Mouse (Mus musculus) testis, adult 2 months (tissue): ENCODE measurements around the gene Rorc. TPM values are rescaled to one million over a fixed set of nuclear protein-coding genes. Genes with fewer than 3 reads are reported as not detected.

Experiments
- H3K27ac ChIP-seq: fragments of 200-500 bp; 2 replicates; pipeline ENCODE4 v1.5.1; 2012; ENCODE audit warnings: low read depth, low read length; ENCODE audit not compliant: control insufficient read depth, insufficient read depth
- H3K27me3 ChIP-seq: fragments of 200-500 bp; 2 replicates; pipeline ENCODE4 v1.6.1; 2012; ENCODE audit warnings: mild to moderate bottlenecking, low read length, moderate library complexity; ENCODE audit not compliant: control insufficient read depth, insufficient read depth
- H3K36me3 ChIP-seq: fragments of 200-500 bp; 2 replicates; pipeline ENCODE4 v1.6.1; 2012; ENCODE audit warnings: mild to moderate bottlenecking, low read length; ENCODE audit not compliant: control insufficient read depth, insufficient read depth
- H3K4me1 ChIP-seq: fragments of 200-500 bp; 2 replicates; pipeline ENCODE4 v1.6.1; 2012; ENCODE audit warnings: low read length; ENCODE audit not compliant: control insufficient read depth, insufficient read depth
- H3K4me3 ChIP-seq: fragments of 200-500 bp; 2 replicates; pipeline ENCODE4 v1.5.1; 2012; ENCODE audit warnings: low read depth, mild to moderate bottlenecking, low read length, moderate library complexity, mixed read lengths; ENCODE audit not compliant: control insufficient read depth
- CTCF ChIP-seq: fragments of 200-500 bp; IDR thresholded peaks from 2 replicates; pipeline ENCODE4 v1.5.1; 2012; ENCODE audit warnings: low read depth, mild to moderate bottlenecking, inconsistent platforms, low read length, moderate library complexity; ENCODE audit not compliant: control insufficient read depth, insufficient read depth, insufficient replicate concordance
- POLR2A ChIP-seq: fragments of 200-500 bp; IDR thresholded peaks from 2 replicates; pipeline ENCODE4 v1.6.1; 2012; ENCODE audit warnings: low read depth, mild to moderate bottlenecking, inconsistent platforms, low read length, moderate library complexity; ENCODE audit not compliant: control insufficient read depth
- polyA plus RNA-seq: library from polyadenylated mRNA; depleted of rRNA; stranded (reverse); fragments of >200 nt; gene quantifications from 2 replicates; pipeline ENCODE4 v1.2.3, GENCODE M21; 2012

Rorc gene
- polyA plus RNA-seq, 1 experiment = 1.3 TPM

GRCm38 (mm10) chr3:94389420-94389819 is 16.8 kb downstream of the Rorc start:
- H3K27me3 ChIP-seq = no peaks in the 10 kb centered on the region
- no peak overlapping the region for H3K27ac ChIP-seq
- H3K36me3 ChIP-seq = no peaks in the 10 kb centered on the region
- H3K4me1 ChIP-seq = no peaks in the 10 kb centered on the region
- no peak overlapping the region for H3K4me3 ChIP-seq
- no peak for TF ChIP-seq CTCF
- TF ChIP-seq POLR2A = no peak

- H3K36me3 ChIP-seq = no peaks in the 10 kb centered on the region
- H3K27me3 ChIP-seq = no peaks in the 10 kb centered on the region
- TF ChIP-seq POLR2A (no peak), CTCF (no peak)
- no peak overlapping the region for H3K27ac ChIP-seq
- H3K4me1 ChIP-seq = no peaks in the 10 kb centered on the region
- no peak overlapping the region for H3K4me3 ChIP-seq
Observed at GRCm38 (mm10) chr3:94391001-94391400, 18.4 kb downstream of the Rorc start.

- no peak for TF ChIP-seq CTCF
- no peak for TF ChIP-seq POLR2A
- H3K4me3 ChIP-seq = no peak overlapping the region
- no peaks in the 10 kb centered on the region for H3K36me3 ChIP-seq
- no peaks in the 10 kb centered on the region for H3K4me1 ChIP-seq
- no peak overlapping the region for H3K27ac ChIP-seq
- H3K27me3 ChIP-seq = no peaks in the 10 kb centered on the region
Observed at GRCm38 (mm10) chr3:94392128-94392527, 19.5 kb downstream of the Rorc start.

- Histone ChIP-seq H3K27me3 (no peaks in the 10 kb centered on the region), H3K4me1 (no peaks in the 10 kb centered on the region), H3K36me3 (no peaks in the 10 kb centered on the region), H3K4me3 (no peak overlapping the region), H3K27ac (no peak overlapping the region)
- no peak for TF ChIP-seq POLR2A
- no peak for TF ChIP-seq CTCF
Observed at GRCm38 (mm10) chr3:94393049-94393448, 20.5 kb downstream of the Rorc start.

GRCm38 (mm10) chr3:94396336-94396735 is 23.7 kb downstream of the Rorc start:
- peaks cover 2% of the 10 kb centered on the region; the same call in 1 of the 2 replicates for H3K4me1 ChIP-seq
- no peaks in the 10 kb centered on the region for H3K27me3 ChIP-seq
- no peak for TF ChIP-seq POLR2A
- TF ChIP-seq CTCF = no peak
- H3K27ac ChIP-seq = no peak overlapping the region
- H3K36me3 ChIP-seq = no peaks in the 10 kb centered on the region
- no peak overlapping the region for H3K4me3 ChIP-seq

- H3K4me1 ChIP-seq = peaks cover 2% of the 10 kb centered on the region; the same call in 1 of the 2 replicates
- no peaks in the 10 kb centered on the region for H3K27me3 ChIP-seq
- no peaks in the 10 kb centered on the region for H3K36me3 ChIP-seq
- TF ChIP-seq CTCF (no peak), POLR2A (no peak)
- H3K27ac ChIP-seq = no peak overlapping the region
- no peak overlapping the region for H3K4me3 ChIP-seq
Observed at GRCm38 (mm10) chr3:94396851-94397250, 24.3 kb downstream of the Rorc start.

GRCm38 (mm10) chr3:94398217-94398616 is 25.6 kb downstream of the Rorc start, which contains the start of gene Lingo4:
Lingo4 (plus strand) TSS chr3:94398517.
- H3K36me3 ChIP-seq = no peaks in the 10 kb centered on the region
- no peaks in the 10 kb centered on the region for H3K27me3 ChIP-seq
- H3K4me1 ChIP-seq = peaks cover 2% of the 10 kb centered on the region; the same call in 1 of the 2 replicates
- H3K4me3 ChIP-seq = no peak within 1 kb of the TSS
- TF ChIP-seq CTCF (no peak), POLR2A (no peak)
- H3K27ac ChIP-seq = no peak within 1 kb of the TSS
